Mouse (Mus musculus) liver, embryonic 14.5 days (tissue): ENCODE data around the gene Slc25a25.

Experiments
- CTCF ChIP-seq: IDR thresholded peaks from 2 replicates; pipeline ENCODE4 v1.5.1; 2016; ENCODE audit warnings: antibody characterized with exemption, low read depth, control low read depth
- EP300 ChIP-seq: IDR thresholded peaks from 2 replicates; pipeline ENCODE4 v1.6.1; 2016; ENCODE audit warnings: antibody characterized with exemption, low read depth

GRCm38 (mm10) chr2:32387706-32388490 lies 63.3 kb downstream of the Slc25a25 start, which contains the start of gene Lcn2:
- no peak for TF ChIP-seq CTCF
- no peak for TF ChIP-seq EP300
